Mouse (Mus musculus) spleen, adult 18-20 months (tissue): ENCODE measurements around the gene Olfr297.

Source experiments
- DNase-seq, 2 experiments: peaks; one replicate each; pipeline ENCODE4 v3.0.0; 2022; ENCODE audit warnings: mixed read lengths in 2 of 2

Olfr297 gene

GRCm38 (mm10) chr7:86519668-86520067 is at the start of gene Olfr297:
Olfr297 (plus strand) TSS chr7:86519968.
- no peak for DNase-seq

DNA sequence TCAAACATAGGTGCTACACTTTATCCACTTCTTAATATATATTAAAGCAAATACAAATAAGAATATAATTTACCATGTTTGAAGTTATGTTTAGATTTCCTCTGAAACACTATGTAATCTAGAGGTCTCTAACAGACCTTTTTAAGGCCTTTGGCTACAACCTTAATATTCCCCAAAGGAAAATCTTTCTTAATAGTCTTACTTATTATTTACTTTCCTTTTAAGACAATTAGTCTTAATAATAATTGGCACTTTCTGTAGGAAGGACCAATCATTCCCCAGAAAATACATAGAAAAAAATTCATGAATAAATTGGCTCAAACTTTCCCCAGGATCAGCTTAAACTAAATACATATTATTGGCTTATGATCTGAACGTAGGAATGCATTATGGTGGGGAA is 27.4 kb upstream of the Olfr297 start, which contains the start of gene Olfr298:
Gene Olfr298, minus strand, starts transcription at position 101 of the 400 bp plus-strand sequence.
- no peak for DNase-seq
